Mouse (Mus musculus): ENCODE data around the gene Gpbar1. TPM values are rescaled to one million over a fixed set of nuclear protein-coding genes. Genes with fewer than 3 reads are reported as not detected.
A peak's percentile ranks its signal among the peaks of the same experiment; 100 is the strongest.
"Not testable (repeated sequence)": the region's sequence is repeated elsewhere in the genome, so short reads cannot be mapped to it uniquely, and the experiment has no call there.

Gpbar1 gene
- polyA plus RNA-seq, 1 experiment from 2014 or later: 0.19 TPM

DNA sequence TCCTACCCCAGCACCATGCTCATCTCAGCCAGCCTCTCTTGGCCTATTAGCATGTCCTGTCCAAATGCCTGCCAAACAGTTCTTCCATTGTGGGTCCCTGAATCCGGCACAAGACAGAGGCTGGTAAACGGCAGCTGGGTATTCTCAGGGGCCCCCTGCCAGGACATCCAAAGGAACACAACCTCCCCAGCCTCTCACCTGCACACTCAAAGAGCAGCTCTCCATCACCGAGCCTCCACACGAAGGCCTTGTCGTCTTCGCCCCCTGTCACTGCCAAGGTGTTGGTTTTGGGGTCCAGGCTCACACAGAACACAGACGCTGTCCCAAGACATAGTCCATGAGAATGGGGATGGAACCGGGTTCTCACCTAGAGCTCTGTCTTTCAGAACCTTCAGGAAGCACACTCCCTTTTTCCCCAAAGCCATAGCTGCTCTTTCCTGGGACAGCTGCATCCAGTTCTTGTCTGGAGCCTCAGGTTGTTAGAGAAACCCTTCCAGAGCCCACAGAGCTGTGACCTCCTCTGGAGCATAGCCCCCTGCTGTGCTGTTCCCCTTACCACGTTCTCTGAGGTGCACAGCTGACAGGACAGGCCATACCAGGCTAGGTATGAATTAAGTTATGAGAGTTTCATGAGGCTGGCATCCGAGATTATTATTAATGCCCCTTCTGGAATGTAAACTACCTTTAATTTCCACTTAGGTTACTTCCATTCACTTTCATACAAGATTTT is 4.7 kb downstream of the Gpbar1 start:
- 87% methylated on average over 10 of the region's 10 CpGs for WGBS
- Histone ChIP-seq H3K4me3 (ENCODE audit: low read length) (no peak overlapping the region), H3K9ac (ENCODE audit: low read length) (0 out of 2 replicates have a peak overlapping the region, but pooled peaks have one; percentile 44), H3K4me2 (ENCODE audit: low read depth, low read length) (no peak overlapping the region), H3K9me3 (ENCODE audit: control insufficient read depth, low read length) (no peaks in the 10 kb centered on the region), H3K27ac (ENCODE audit: low read length) (no peak overlapping the region), H3K27me3 (ENCODE audit: control insufficient read depth, insufficient read depth, low read depth, low read length) (no peaks in the 10 kb centered on the region), H3K36me3 (ENCODE audit: control insufficient read depth, insufficient read depth, low read length) (peaks cover 33% of the 10 kb centered on the region), H3K4me1 (replicated peaks; ENCODE audit: control insufficient read depth, insufficient read depth, low read length) (peaks cover 20% of the 10 kb centered on the region)
- no peak for ATAC-seq (ENCODE audit: low read depth)

DNA sequence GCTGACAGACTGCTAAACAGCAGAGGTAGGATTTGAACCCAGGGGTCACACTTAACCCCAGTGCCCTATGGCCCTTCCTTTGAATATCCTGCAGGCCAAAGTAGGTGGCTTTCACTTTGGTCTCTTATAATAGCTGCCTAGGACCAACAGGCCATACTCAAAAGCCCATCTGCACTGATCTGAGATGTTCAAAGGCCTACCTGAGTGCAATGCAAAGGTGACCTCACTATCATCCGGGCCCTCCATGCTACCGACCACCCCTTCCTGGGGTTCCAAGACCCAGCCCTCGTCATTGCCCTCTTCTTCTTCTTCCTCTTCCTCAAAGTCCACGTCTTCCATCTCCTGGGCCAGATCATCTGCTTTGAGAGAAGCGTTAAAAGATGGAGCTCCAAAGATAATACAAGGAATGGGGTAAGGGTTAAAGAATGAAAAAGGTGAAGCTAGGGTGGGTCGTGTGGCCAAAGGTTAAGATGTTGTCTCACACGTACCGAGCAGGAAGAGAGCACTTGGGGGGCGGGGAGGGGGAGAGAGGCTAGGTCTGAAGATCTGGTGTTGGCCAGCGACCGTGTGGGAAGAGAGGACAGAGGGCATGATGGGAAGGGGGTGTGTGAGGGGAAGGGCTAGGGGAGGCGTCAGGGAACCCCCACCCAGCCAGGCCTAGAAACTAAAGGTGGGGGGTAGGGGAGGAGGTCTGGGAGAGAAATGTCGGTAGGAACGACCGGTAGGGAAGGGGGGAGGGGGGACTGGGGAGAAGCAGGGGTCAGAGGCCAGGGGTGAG is 5.5 kb downstream of the Gpbar1 start:
- Histone ChIP-seq H3K4me2 (ENCODE audit: low read depth, low read length) (peak overlapping the region; percentile 94), H3K27ac (ENCODE audit: low read length) (peak overlapping the region; percentile 77), H3K36me3 (ENCODE audit: control insufficient read depth, insufficient read depth, low read length) (peaks cover 39% of the 10 kb centered on the region), H3K27me3 (ENCODE audit: control insufficient read depth, insufficient read depth, low read depth, low read length) (no peaks in the 10 kb centered on the region), H3K4me3 (ENCODE audit: low read length) (peak overlapping the region; percentile 90), H3K4me1 (replicated peaks; ENCODE audit: control insufficient read depth, insufficient read depth, low read length) (peaks cover 20% of the 10 kb centered on the region), H3K9ac (ENCODE audit: low read length) (peak overlapping the region; percentile 92), H3K9me3 (ENCODE audit: control insufficient read depth, low read length) (no peaks in the 10 kb centered on the region)
- peak; percentile 61 for ATAC-seq (ENCODE audit: low read depth)
- WGBS: 9% methylated on average over 15 of the region's 15 CpGs

DNA sequence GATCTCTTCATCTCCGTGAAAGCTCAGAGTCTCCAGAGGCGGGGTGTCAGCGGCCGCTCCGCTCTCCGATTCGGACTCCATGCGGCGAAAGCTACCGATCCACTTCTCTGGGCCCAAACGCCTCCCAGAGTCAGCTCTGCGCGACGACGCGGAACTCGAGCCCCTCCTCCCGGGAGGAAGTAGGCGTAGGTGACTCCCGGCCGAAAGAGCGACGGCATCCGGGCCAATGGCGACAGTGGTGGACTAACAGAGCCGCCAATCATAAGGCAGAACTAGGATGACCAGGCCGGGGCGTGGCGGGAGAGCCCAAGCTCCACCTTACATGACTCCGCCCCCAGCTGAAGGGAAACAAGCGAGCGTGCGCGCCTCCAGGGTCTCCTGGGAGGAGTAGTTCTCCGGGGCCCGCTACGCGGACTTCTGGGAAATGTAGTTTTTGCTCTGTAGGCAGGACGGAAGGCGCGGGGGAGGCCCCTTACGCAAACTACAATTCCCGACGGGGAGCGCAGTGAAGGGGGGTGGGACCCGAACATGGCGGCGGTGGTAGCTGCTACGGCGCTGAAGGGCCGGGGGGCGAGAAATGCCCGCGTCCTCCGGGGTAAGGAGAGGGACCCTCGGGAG is 6.3 kb downstream of the Gpbar1 start, which contains the start of the genes Aamp and Pnkd:
Gene Aamp, minus strand, starts transcription at position 196 of the 618 bp plus-strand sequence.
Gene Pnkd, plus strand, starts transcription at position 388 of the 618 bp plus-strand sequence.
- peaks cover 38% of the 10 kb centered on the region for H3K36me3 ChIP-seq (ENCODE audit: control insufficient read depth, insufficient read depth, low read length)

DNA sequence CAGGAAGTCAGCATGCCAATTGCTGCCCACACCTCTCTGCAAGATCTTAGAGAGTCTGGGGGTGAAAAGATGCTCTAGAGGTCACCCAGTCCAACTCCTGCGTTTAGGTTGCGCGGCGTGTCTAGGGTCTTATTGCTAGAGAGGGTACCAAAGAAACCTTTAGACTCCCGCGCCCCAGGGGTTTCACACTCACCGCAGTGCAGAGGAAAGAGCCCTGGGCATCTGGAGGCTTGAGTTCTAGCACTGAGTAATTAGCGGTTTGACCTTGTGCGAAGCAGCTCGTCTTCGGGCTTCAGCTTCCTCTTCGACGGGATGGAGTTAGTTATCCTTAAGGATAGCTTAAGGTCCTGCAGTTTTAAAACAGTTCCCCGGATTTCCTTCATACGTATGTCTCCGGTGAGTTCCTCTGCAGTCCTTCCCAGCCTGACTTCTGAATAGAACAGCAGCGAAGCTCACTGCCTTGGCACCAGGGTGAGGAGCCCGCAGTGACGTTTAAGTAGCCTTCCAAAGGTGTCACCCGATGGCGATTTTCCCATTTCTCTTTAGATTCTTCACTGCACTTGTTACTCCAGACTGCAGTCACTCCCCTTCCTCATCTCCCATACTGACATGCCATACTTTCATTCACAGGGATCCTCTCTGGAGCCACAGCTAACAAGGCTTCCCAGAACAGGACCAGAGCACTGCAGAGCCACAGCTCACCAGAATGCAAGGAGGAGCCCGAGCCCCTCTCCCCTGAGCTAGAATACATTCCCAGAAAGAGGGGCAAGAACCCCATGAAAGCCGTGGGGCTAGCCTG is 7.1 kb downstream of the Gpbar1 start:
- Histone ChIP-seq H3K9me3 (ENCODE audit: control insufficient read depth, low read length) (no peaks in the 10 kb centered on the region), H3K27ac (ENCODE audit: low read length) (no peak overlapping the region), H3K4me3 (ENCODE audit: low read length) (peak overlapping the region; percentile 70), H3K36me3 (ENCODE audit: control insufficient read depth, insufficient read depth, low read length) (peaks cover 31% of the 10 kb centered on the region), H3K9ac (ENCODE audit: low read length) (peak overlapping the region; percentile 71), H3K4me1 (replicated peaks; ENCODE audit: control insufficient read depth, insufficient read depth, low read length) (peaks cover 30% of the 10 kb centered on the region), H3K27me3 (ENCODE audit: control insufficient read depth, insufficient read depth, low read depth, low read length) (no peaks in the 10 kb centered on the region), H3K4me2 (ENCODE audit: low read depth, low read length) (peak overlapping the region; percentile 54)
- no peak for ATAC-seq (ENCODE audit: low read depth)
- WGBS: 3% methylated on average over 23 of the region's 23 CpGs

More for the DNA sequence above, 6.3 kb downstream of the Gpbar1 start, which contains the start of the genes Aamp and Pnkd:
- Histone ChIP-seq H3K4me1 (replicated peaks; ENCODE audit: control insufficient read depth, insufficient read depth, low read length) (peaks cover 22% of the 10 kb centered on the region), H3K4me3 (ENCODE audit: low read length) (peak within 1 kb of the TSS; percentile 90), H3K9me3 (ENCODE audit: control insufficient read depth, low read length) (no peaks in the 10 kb centered on the region), H3K9ac (ENCODE audit: low read length) (peak within 1 kb of the TSS; percentile 92), H3K27ac (ENCODE audit: low read length) (peak within 1 kb of the TSS; percentile 77), H3K27me3 (ENCODE audit: control insufficient read depth, insufficient read depth, low read depth, low read length) (no peaks in the 10 kb centered on the region), H3K4me2 (ENCODE audit: low read depth, low read length) (peak within 1 kb of the TSS; percentile 94)
- ATAC-seq (ENCODE audit: low read depth): peak; percentile 97
- under 1% methylated on average over 56 of the region's 56 CpGs for WGBS

DNA sequence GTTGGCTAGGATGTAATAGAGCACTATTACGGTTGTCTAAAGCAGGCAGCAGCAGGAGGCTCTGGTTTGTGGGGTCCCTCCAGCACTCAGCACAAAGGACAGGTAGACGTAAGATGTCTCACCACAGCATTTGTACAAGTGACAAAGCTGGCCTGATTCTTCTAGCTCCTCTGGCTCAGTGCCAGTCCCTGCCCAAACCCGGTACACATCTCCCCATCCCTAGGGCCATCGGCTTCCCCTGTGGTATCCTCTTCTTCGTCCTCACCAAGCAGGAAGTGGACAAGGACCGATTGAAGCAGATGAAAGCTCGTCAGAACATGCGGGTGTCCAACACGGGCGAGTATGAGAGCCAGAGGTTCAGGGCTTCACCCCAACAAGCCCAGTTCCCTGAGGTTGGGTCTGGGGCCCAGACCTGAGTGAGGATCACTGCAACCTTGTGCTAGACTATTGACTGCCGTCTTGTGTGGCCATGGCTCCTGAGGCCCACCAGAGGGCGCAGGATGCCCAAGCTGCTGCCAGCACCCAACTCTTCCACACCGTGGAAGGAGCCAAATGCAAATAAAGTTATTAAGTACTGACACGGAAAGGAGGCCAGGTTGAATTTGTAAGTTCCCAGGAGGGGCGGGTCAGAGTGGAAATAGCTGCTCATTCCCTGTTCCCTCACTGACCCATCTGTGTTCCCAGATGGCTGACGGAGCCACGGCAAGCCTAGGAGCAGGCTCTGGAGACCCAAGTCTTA is 8.7 kb downstream of the Gpbar1 start:
- H3K36me3 ChIP-seq (ENCODE audit: control insufficient read depth, insufficient read depth, low read length): peaks cover 27% of the 10 kb centered on the region
- not testable (repeated sequence) for ATAC-seq (ENCODE audit: low read depth); H3K4me2 ChIP-seq (ENCODE audit: low read depth, low read length); H3K9ac ChIP-seq (ENCODE audit: low read length); H3K9me3 ChIP-seq (ENCODE audit: control insufficient read depth, low read length); H3K27me3 ChIP-seq (ENCODE audit: control insufficient read depth, insufficient read depth, low read depth, low read length); H3K4me3 ChIP-seq (ENCODE audit: low read length)
- H3K27ac ChIP-seq (ENCODE audit: low read length): peak overlapping the region; percentile 51
- H3K4me1 ChIP-seq (replicated peaks; ENCODE audit: control insufficient read depth, insufficient read depth, low read length): peaks cover 31% of the 10 kb centered on the region
- WGBS: 52% methylated on average over 15 of the region's 17 CpGs

DNA sequence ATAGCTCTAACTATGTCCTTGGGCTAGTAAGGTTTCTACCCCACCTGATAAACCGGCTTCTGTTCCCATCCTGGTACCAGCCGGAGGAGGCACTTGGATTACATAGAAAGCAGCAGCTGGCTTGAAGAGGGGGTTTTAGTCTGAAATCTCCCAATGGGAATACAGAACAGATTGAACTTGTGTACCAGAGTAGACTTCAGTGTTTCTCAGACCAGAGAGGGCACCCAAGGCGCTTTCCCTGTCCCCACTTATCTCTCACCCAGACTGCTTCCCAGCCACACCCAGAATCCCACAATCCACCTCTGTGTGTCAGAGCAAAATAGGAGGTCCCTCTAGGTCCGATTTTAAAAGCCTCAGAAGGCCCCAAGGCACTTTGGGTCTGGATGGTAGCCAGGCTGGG is 10.0 kb downstream of the Gpbar1 start:
- Histone ChIP-seq H3K9ac (ENCODE audit: low read length) (peak overlapping the region; percentile 20; the same call in 1 of the 2 replicates), H3K27me3 (ENCODE audit: control insufficient read depth, insufficient read depth, low read depth, low read length) (no peaks in the 10 kb centered on the region), H3K4me2 (ENCODE audit: low read depth, low read length) (no peak overlapping the region), H3K4me1 (replicated peaks; ENCODE audit: control insufficient read depth, insufficient read depth, low read length) (peaks cover 30% of the 10 kb centered on the region), H3K27ac (ENCODE audit: low read length) (no peak overlapping the region), H3K4me3 (ENCODE audit: low read length) (no peak overlapping the region), H3K36me3 (ENCODE audit: control insufficient read depth, insufficient read depth, low read length) (peaks cover 28% of the 10 kb centered on the region), H3K9me3 (ENCODE audit: control insufficient read depth, low read length) (no peaks in the 10 kb centered on the region)
- no peak for ATAC-seq (ENCODE audit: low read depth)
- 76% methylated on average over 4 of the region's 4 CpGs for WGBS

DNA sequence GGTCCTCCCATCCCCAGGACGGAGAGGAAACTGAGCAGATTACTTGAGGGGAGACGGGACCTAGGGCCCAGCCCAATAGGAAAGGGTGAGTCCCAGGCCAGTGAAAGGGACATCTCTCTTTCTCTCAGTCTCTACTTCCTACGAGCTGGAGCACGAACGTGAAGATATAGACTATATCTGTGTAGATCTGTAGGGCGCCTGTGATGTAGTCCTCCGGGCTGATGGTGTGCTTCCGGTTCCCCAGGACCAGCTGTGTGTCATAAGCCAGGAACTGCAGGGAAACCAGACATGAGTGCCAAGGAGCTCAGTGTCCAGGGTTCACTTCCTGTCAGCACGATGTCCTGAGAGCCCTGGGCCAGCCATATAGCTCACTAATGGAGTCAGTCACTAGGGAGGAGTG is 10.9 kb downstream of the Gpbar1 start:
- Histone ChIP-seq H3K4me3 (ENCODE audit: low read length) (no peak overlapping the region), H3K27ac (ENCODE audit: low read length) (no peak overlapping the region), H3K4me2 (ENCODE audit: low read depth, low read length) (no peak overlapping the region), H3K27me3 (ENCODE audit: control insufficient read depth, insufficient read depth, low read depth, low read length) (no peaks in the 10 kb centered on the region), H3K36me3 (ENCODE audit: control insufficient read depth, insufficient read depth, low read length) (peaks cover 28% of the 10 kb centered on the region), H3K4me1 (replicated peaks; ENCODE audit: control insufficient read depth, insufficient read depth, low read length) (peaks cover 33% of the 10 kb centered on the region), H3K9ac (ENCODE audit: low read length) (no peak overlapping the region), H3K9me3 (ENCODE audit: control insufficient read depth, low read length) (no peaks in the 10 kb centered on the region)
- ATAC-seq (ENCODE audit: low read depth): no peak
- WGBS: 79% methylated on average over 9 of the region's 9 CpGs

DNA sequence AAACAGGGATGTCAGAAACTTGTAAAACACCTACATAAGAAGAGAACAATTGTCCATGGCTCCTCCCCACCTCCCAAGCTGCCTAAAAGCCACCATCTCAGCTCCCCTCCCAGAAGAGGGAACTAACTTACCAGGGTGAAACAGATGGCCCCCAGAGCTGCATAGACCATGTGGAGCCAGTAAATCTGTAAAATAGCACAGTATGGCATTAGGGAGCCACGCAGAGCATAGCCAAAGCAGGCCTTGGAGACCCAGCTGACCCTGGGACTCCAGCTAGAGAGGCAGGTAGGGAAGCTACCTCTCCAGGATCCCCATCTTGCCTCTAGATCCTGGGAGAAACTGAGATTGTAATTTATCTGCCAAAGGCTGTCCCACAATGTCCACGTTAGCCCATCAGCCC is 11.4 kb downstream of the Gpbar1 start:
- no peak overlapping the region for H3K4me2 ChIP-seq (ENCODE audit: low read depth, low read length)
- H3K27ac ChIP-seq (ENCODE audit: low read length): peak overlapping the region; percentile 31; the same call in 1 of the 2 replicates
- peaks cover 37% of the 10 kb centered on the region for H3K4me1 ChIP-seq (replicated peaks; ENCODE audit: control insufficient read depth, insufficient read depth, low read length)

More for the DNA sequence above, 11.4 kb downstream of the Gpbar1 start:
- no peaks in the 10 kb centered on the region for H3K9me3 ChIP-seq (ENCODE audit: control insufficient read depth, low read length)
- H3K36me3 ChIP-seq (ENCODE audit: control insufficient read depth, insufficient read depth, low read length): peaks cover 28% of the 10 kb centered on the region
- WGBS: 76% methylated on average over 2 of the region's 2 CpGs
- no peak overlapping the region for H3K4me3 ChIP-seq (ENCODE audit: low read length)
- no peak for ATAC-seq (ENCODE audit: low read depth)
- H3K27me3 ChIP-seq (ENCODE audit: control insufficient read depth, insufficient read depth, low read depth, low read length): no peaks in the 10 kb centered on the region
- no peak overlapping the region for H3K9ac ChIP-seq (ENCODE audit: low read length)

Data from lung, embryonic 16.5 days (tissue).